Mouse (Mus musculus): ENCODE results near the gene Diablo.

Gene Diablo

GRCm38 (mm10) chr5:123501973-123502372 lies 22.0 kb downstream of the Diablo start:
- DNase-seq (ENCODE audit: low spot score in 2 of 2): no peak

- no peak for DNase-seq (ENCODE audit: low spot score in 2 of 2)
Measured at GRCm38 (mm10) chr5:123499717-123500116, 24.3 kb downstream of the Diablo start.

- DNase-seq (ENCODE audit: low spot score in 2 of 2): no peak
Measured at GRCm38 (mm10) chr5:123489935-123490334, 34.0 kb downstream of the Diablo start.

GRCm38 (mm10) chr5:123489112-123489785 lies 34.7 kb downstream of the Diablo start, which contains the start of the genes Lrrc43 and Il31:
Gene Lrrc43, plus strand, starts transcription at chr5:123489305.
Gene Il31, minus strand, starts transcription at chr5:123489489.
- no peak for DNase-seq (ENCODE audit: low spot score in 2 of 2)

- DNase-seq (ENCODE audit: low spot score in 2 of 2): no peak
Measured at GRCm38 (mm10) chr5:123487659-123488395, 36.1 kb downstream of the Diablo start.

GRCm38 (mm10) chr5:123473817-123474216 lies 50.2 kb downstream of the Diablo start:
- no peak for DNase-seq (ENCODE audit: low spot score in 2 of 2)

GRCm38 (mm10) chr5:123470784-123471400 lies 53.1 kb downstream of the Diablo start:
- DNase-seq (ENCODE audit: low spot score in 2 of 2): no peak

GRCm38 (mm10) chr5:123464638-123465037 lies 59.3 kb downstream of the Diablo start:
- DNase-seq (ENCODE audit: low spot score in 2 of 2): no peak

- DNase-seq (ENCODE audit: low spot score in 2 of 2): no peak
Measured at GRCm38 (mm10) chr5:123461420-123461819, 62.6 kb downstream of the Diablo start.

All from frontal cortex, postnatal 25 days (tissue).